Mouse (Mus musculus): ENCODE measurements around the gene Git2.

Gene Git2

DNA sequence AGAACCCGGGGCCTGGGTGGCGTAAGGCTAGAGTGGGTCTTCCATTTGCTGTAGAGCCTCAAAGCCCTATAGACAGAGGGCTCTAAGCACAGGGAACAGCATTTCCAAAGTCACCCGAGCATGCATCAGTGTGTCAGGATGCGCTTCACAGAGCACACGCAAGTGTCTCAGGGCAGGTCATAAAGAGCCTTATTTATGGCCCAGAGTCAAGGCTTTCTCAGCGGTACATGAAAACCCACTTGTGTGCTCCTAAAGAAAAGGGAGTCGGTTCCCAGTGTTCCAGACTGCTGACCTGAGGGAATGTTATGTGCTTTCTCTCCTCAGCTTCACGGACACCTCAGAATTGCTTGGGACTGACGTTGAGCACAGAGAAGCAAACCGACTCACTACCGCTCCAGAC lies 54.5 kb downstream of the Git2 start:
- no peak for DNase-seq (ENCODE audit: low spot score in 2 of 2)

DNA sequence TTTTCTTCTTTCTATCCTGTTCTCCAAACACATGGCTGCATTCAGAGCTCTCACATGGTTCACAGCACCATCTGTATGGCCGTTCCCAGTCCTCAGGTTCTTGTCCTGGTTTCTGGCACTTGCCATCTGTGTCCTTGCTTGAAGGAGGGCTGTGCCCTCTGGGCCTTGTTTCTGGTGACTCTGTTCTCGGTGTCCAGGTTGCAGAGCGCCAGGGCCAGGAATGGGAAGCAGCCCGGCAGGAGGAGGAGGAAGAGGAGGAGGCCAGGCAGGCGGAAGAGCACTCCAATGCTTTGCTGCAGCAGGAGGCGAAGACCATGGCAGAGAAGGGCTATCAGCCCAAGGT lies 55.4 kb downstream of the Git2 start:
- DNase-seq (ENCODE audit: low spot score in 2 of 2) = no peak

DNA sequence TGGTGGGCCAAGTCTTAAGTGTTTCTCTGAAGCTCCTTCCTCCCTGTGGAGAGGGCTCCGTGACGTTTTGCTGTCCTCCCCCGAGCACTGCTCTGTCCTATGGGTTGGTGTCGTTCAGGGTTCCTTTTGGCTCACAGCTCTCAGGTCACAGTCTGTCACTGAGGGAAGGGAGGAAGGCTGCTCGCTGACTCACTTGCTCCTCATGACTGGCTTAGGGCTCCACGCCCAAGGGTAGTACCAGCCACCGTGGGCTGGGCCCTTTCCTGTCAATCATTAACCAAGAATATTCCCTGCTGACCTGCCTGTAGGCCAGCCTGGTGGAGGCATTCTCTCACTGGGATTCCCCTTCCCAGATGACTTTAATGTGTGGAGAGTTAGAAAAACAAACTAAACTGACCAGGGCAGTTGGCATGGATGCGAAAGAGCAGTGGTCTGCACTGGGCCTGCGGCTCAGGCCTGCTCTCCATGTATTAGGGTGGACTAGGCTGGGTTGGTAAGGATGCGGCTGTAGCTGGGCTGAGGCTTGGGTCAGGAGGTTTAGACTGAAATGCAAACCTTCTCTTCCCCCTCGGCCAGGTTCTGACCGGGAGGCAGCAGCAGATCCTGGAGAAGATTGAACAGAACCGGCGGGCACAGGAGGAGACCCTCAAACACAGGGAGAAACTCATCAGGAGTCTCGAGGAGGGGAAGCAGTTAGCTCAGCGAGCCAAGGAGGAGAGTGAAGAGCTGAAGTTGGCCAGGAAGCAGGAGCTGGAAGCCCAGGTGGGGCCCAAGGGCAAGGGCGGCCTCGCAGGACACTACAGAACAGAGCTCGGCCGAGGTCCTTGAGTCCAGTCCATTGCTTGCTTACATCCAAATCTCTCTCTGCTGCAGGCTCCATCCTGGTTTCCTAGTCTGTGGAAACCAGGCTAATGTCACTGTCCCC lies 56.1 kb downstream of the Git2 start:
- no peak for DNase-seq (ENCODE audit: low spot score in 2 of 2)

DNA sequence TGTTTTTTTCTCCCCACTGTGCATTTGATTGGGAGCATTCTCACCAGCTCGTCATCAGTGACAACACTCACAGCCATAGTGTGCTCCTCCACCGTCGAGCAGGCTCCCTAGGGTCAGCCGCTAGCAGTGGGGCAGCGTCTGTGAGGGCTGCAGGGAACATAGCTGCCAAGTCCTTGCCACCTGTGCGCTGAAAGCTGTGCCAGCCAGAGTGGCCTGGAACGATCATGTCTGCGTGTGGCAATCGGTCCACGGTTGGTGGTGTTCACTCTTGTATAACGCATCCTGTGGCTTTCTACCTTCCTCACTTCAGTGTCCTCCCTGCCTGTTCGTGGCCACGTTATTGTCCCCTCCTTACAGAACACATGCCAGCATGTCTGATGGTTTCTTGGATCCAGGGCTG lies 56.8 kb downstream of the Git2 start:
- peak in 1 of 2 experiments; percentile 70 for DNase-seq (ENCODE audit: low spot score in 2 of 2)

DNA sequence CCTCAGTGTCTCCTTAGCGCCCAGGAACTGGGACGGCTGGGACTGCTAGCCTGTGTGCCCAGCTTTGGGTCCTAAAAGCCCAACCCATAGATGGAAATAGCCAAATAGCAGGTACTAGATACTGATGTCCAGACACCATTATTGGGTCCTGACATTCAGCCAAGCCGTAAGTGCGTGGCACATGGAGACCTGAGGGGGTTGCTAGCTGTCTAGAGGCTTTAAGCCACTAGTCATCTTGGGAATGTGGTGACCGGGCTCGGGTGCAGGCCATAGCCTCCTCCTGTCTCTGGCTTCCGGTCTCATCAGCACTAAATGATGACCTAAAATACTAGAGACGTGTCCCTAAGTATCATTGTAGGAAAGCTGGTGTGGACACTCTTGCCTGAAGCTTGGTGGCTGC lies 57.4 kb downstream of the Git2 start:
- DNase-seq (ENCODE audit: low spot score in 2 of 2) = no peak

DNA sequence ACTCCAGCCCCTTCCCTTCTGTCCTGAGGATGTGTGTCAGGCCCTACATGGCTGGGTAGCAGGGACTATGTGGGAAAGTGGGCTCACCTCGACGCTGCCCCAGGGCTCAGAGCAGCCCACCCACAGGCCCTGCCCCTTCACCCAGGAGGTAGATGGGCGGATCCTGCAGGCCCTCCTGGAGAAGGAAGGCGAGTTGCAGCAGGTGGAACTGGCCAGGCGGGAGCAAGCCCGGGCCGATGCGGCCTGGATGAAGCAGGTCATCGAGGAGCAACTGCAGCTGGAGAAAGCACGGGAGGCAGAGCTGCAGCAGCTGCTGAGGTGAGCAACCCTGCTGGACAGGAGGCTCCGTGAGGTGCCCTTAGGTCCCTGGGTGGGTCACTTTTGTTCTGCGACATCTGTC lies 58.0 kb downstream of the Git2 start:
- no peak for DNase-seq (ENCODE audit: low spot score in 2 of 2)

DNA sequence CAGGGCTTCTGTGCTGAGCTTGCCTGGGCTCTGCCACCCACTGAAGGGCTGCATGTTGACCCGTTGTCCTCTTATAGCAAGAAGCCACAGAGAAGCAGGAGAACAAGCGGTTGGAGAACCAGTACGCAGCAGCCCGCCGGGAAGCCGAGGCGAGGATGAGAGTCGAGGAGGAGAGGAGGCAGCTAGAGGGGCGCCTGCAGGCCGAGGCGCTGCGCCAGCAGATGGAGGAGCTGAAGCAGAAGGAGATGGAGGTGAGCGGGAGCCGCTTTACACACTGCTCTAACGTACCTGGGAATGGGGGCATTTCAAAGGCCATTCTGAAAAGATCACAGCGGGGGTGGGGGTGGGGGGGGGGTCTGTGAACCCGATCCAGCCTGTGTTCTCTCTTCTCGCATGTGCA lies 60.8 kb downstream of the Git2 start:
- DNase-seq (ENCODE audit: low spot score in 2 of 2) = no peak

DNA sequence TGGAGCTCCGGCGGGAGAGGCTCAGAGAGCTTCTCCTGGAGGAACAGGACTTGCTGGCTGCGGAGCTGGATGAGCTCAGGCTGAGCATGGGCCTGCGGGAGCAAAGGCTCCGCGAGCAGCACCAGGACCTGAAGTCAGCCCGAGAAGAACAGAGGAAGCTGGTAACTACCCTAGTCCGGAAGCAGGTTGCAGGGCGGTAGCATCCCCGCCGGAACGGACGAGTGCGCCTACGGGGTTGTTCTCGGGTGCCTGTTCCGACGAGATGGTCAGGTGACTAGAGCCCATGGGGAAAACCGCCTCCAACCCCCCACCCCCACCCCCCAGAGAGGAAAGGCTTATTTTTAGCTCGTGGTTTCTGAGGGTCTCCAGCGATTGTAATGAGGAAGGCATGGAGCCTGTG lies 66.0 kb downstream of the Git2 start:
- no peak for DNase-seq (ENCODE audit: low spot score in 2 of 2)

DNA sequence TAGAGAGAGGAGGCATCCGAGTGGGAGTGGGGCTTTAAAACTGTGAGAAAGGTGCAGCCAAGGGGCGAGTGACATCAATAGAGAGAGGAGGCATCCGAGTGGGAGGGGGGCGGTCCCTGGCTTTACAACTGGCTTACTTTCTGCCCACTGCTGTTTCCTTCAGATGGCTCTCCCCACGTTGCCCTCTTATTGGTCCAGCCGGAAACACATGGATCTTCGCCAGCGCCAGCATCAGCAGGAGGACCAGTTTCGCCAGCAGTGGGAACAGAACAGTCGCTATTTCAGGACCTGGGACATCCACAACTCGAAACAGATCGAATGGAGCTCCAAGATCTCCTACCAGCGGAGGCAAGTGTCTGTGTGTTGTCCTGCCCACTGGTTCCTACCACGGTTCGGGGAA lies 66.8 kb downstream of the Git2 start:
- peak in 1 of 2 experiments; percentile 51 for DNase-seq (ENCODE audit: low spot score in 2 of 2)

DNA sequence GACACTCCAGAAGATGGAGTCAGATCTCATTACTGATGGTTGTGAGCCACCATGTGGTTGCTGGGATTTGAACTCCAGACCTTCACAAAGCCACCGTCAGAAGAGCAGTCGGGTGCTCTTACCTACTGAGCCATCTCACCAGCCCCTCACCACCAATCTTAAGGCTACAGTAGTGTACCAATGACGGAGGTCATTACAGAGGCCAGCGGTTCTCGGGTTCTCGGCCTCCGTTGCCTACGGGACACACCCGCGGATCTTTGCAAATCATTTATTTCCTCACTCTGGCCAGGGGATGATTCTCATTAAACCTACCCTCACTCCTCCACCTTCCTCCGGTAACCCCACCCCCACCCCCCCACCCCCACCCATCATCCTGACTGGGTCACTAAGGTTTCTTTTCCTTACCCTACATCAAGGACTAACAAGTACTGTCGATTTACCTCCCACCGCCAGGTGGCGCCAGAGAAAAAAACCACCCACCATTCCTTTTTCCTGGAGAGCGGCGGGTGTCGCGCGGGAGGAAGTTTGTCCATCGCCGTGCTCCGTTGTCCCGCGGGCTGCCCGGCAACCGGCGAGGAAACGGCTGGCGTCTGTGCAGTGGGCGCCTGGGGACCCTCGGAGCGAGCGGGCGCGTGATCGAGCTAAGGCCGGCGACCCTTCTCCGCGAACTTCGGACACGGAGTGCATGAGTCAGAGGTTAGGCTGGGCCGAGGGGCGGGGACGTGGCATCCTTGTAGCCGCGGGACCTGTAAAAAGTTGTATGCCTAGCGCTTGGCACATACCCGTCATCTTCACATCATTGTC lies 67.8 kb downstream of the Git2 start, which contains the start of gene Tchp:
Gene Tchp (plus strand): TSS at position 496 of the 804 bp plus-strand sequence.
- peak; percentile 97 to 98 for DNase-seq (ENCODE audit: low spot score in 2 of 2)

DNA sequence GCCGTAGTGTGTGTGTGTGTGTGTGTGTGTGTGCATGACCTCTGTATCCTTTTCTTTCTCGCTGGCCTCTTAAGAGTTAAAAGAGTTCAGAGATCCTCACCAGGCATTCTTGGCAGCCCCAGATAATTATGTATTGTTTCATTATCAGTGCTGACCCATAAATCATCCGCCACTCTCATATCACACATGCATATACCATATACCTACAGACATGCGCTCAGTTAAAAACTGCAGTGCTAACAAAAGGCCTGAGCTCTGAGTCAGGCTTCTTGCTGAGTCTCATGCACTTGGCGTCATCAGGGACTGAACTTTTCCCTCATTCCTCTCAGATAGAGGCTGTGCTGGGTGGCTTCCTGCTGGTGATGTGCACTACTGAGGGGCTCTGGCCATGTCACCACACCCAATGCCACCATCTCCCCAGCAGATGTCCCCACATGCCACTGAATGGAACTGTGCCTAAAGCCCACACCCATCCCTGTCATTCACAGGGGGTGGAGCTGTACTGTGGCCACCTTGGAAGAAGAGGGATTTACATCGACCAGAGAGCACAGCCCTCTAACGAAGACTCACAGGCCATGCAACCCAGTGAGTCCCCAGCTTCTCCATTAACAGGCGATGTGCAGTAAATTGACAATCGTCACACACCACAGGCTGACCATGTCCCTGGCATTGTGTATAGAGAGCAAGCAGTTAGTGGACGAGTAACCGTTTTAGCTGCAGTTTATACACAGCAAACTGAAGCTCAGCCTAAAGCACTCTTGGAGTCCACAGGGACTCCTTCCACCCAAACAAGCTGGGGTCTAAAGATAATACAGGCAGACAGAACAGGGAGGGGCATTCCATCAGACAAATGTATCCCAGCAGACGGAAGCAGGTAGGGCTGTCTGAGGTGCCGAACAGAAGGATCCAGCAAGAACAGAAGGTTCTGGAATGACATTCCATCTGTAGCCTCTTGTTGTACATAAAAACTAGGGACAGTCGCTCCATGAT lies 72.6 kb downstream of the Git2 start:
- DNase-seq (ENCODE audit: low spot score in 2 of 2) = peak in 1 of 2 experiments; percentile 44

DNA sequence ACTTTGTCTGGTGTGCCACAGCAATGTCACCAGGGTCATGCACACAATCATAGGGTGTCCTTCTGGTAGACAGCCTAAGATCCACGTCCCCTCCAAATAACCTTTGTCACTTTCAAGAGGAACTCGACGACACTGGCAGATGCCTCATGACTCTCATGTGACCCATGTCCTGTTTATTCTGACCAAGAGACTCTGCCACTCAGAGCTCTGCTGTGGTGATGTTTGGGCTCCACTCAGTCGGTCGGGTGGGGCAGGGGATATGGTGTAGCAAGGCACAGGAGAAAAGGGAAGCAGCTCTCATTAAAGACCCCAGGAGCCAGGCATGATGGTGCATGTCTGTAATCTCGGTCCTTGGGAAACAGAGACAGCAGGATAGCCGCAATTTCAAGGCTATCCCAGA lies 76.3 kb downstream of the Git2 start:
- DNase-seq (ENCODE audit: low spot score in 2 of 2) = no peak

DNA sequence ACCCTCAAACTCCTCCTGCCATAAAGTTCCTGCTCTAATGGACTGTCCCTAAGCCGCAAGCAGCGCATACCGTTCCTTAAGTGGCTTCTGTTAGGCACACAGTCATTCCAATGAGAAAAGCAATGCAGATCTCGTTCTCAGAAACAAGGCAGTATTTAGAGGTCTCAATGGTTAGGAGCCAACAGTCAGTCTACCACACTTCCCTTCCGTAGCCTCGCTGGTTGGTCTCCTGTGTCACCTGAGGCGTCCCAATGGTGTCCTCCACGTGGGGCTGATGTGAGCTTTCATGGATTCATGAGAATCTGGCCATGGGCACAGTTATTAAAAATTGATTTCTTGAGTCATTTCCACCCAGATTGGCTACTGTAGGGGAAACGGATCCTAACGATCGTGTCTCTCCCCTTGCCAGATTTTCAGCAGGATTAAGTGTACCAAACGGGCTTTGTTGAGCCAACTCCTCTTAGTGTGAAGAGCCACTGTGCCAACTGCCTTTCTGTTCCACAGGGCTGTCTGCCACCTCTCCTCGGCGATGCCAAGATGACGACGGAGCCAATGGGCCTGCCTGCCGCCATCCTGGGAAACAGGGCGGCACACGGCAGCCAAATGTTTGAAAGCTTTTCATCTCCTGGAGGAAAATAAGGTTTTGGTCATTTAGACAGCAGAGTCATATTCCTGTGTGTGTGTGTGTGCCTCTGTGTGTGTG lies 77.1 kb downstream of the Git2 start:
- DNase-seq (ENCODE audit: low spot score in 2 of 2) = peak; percentile 55 to 88

DNA sequence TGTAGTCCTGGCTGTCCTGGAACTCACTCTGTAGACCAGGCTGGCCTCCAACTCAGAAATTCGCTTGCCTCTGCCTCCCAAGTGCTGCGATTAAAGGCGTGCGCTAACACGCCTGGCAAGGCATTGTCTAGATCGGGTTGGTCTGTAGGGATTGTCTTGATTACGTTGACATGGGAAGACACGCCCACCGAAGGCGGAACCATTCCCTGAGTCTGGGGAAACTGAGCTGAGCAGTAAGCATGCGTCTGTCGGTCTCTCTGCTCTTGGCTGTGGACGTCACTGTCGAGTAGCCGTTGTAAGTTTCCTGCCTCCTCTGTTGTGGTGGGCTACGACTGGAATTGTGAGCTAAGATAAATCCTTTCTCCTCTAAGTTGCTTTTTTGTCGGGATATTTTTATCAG lies 78.4 kb downstream of the Git2 start:
- DNase-seq (ENCODE audit: low spot score in 2 of 2) = no peak

DNA sequence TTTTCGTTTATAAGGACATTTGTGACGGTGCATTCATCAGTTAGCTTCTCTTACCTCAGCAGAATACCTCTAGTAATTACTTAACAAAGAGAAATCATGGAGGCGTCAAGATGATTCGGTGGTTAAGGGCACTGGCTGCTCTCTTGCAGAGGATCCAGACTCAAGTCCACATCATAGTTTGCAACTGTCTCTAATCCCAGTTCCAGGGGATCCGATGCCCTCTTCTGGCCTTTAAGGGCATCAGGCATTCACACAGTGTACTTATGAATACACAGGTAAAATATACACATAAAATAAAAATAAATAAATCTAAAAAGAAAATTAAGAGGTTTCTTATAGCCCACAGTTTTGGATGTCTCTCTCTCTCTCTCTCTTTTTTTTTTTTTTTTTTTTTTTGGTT lies 79.5 kb downstream of the Git2 start:
- DNase-seq (ENCODE audit: low spot score in 2 of 2) = no peak

DNA sequence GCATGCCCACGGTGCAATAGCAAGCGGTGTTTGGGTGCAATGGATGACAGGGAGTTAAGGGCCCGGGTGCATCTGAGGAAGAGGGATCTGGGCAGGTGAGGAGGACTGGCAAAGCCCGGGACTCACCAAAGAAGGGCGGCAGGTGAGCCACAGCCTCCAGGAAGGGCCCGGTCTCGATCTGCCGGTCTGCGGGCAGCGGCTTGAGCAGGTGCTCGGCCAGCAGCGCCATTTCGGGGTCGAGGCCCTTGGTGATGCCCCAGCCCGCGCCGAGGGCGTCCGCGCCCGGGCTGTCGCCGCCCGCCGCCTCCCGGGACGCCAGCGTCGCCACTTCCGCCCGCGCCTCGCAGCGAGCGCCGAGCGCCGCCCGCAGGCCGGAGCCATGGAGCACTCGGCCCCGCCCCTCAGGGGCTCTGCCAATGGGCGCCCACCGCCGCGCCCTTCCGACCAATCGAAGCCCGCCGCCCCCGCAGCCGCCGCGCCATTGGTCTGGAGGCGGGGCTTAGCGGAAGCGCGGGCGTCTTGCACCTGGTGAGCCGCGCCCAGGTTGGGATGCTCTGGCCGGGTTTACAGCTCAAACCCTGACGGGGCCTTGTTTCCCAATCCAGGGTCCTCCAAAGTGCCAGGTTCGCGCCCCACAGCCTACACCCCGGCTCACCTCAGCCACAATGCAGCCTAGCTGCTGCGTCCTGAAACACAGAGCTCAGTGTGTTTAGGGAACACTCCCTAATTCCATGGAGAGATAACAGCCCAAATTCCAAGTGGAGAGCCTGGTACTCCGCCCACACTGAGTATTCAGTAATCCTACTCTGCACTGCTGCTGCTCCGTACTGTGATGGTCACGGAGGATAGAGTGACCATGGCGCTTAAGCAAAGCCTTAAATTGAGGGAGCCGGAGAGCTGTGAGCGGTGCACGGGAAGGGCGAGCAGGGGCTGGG lies 84.4 kb downstream of the Git2 start, which contains the start of gene Gltp:
Gene Gltp (minus strand): TSS at position 352 of the 935 bp plus-strand sequence.
- peak; percentile 93 for DNase-seq (ENCODE audit: low spot score in 2 of 2)

DNA sequence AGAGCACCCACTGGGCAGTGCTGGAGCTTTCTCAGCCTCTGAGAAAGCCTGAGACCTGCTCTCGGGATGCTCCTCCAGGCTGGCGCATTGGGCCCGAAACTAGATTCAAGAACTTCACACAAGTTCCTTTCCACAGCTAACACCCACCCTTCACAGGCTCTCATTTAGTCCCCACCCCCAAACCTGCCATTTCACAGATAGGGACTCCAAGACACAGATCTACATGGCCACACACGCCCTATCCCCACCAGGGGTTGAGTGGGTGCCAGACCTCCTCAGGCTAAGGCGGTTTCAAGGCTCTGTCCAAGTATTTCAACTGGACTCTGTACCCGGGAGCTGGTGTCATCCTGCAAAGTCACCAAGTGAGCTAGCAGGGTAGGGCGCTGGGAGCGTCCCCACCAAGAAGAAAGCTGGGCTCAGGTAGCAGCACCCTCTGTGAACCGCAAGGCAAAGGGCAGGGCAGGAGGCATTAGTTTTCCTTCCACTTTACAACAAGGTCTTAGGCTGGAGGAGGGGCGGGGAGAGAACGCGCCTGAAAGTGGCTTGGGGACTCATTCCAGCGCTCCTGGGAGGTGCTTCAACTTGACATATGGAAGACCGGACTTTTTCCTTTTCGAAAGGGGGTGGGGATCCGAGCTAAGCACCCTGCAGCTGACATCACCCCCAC lies 85.5 kb downstream of the Git2 start:
- no peak for DNase-seq (ENCODE audit: low spot score in 2 of 2)

DNA sequence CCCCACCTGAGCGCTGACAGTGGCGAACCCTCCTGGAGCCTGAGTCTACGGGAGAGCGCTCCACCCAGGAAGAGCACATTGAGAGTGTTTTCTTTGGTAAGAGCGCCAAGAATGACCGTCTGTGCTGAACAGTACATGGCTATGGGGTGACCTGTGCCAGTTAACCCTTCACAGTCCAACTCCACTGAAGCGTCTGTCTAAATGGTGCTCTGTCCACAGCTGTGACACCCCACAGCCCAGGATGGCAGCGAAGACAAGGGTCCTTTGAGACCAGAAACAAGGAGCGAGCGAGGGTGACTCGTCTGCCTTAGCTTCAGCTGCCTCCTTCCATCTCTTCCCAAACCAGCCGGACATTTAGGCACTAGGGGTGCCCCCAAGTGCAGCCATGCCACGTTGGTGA lies 86.6 kb downstream of the Git2 start:
- DNase-seq (ENCODE audit: low spot score in 2 of 2) = no peak

DNA sequence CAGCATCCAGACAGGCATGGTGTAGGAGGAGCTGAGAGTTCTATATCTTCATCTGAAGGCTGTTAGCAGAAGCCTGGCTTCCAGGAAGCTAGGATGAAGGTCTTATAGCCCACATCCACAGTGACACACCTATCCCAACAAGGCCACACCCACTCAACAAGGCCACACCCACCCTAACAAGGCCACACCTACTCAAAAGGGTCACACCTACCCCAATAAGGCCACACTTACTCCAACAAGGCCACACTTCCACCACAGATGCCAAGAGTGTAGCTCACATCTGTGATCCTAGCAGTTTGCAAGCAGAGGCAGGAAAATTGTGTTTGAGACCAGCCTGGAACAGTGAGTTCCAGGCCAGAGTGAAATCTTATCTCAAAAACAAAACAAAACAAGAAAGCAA lies 87.4 kb downstream of the Git2 start:
- DNase-seq (ENCODE audit: low spot score in 2 of 2) = no peak

Measured in cerebellum, postnatal 4 days (tissue).